Mouse (Mus musculus): ENCODE measurements around the gene Gpx2.

Gpx2 gene

GRCm38 (mm10) chr12:76765354-76765851 is 30.0 kb downstream of the Gpx2 start, which contains the start of the genes Churc1 and Fntb:
Churc1 (plus strand) TSS chr12:76765538.
Fntb (plus strand) TSS chr12:76765589.
- peak; percentile 78 to 90 for DNase-seq (ENCODE audit: low read depth in 1 of 2, low spot score in 2 of 2)

DNA sequence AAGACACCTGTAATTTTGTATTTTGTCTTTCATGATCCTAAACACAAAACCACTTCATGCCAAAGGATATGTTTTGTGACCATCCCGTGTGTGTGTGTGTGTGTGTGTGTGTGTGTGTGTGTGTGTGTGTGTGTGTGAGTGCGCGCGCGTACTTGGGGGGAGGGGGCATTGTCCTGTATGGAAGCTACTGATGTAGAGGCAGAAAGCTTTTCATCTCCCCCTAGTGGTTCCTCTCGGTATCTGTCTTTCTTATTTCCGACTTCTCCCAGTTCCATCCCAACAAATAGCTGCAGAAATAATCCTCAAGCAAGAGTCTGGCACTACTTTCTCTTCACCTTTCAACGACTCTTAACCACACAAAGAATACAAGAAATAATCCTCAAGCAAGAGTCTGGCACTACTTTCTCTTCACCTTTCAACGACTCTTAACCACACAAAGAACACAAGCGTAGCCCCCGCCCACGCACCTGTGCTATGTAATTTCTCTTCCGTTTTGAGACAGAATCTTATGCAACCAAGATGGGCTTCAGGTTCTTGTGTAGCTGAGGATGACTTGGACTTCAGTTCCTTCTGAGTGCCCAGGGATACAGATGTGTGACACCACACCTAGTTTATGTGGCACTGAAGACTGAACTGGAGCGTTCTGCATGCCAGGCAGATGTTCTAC is 42.6 kb downstream of the Gpx2 start:
- no peak for DNase-seq (ENCODE audit: low read depth in 1 of 2, low spot score in 2 of 2)

DNA sequence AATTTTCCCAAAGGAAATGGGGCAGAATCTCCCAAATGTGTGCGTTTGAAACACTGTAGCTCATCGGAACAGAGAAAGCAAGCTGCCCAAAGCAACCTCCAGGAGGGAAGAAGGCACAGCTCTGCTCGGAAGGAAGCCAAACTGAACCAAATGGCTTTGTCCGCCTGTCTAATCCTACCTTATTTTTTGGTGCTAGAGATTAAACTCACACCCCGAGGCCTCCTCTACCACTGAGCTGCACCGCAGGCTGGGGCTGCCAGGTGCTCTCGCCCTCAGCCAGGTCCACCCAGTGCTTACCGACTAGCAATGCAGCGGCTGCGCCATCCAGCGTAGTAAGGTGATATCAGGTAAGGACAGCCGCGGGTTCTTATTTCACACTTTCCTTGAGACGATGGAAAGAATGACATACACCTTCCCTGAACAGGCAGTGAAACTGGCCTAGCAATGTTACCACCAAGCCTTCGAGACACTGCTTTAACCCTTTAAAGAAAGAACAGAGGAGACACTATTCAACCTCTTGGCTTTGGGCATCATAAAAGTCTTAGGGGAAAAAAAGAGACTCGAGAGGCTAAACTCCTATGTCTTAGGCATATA is 44.4 kb downstream of the Gpx2 start:
- DNase-seq (ENCODE audit: low read depth in 1 of 2, low spot score in 2 of 2) = no peak

All from monocyte, adult 2 months (primary cell).